Mouse (Mus musculus) CD4-positive helper T cell, adult 2 months (primary cell): Measurements from ENCODE around the gene Gm28036.
"Not testable (repeated sequence)": the region's sequence is repeated elsewhere in the genome, so short reads cannot be mapped to it uniquely, and the experiment has no call there.

Source experiments
- DNase-seq: peaks from one replicate; pipeline ENCODE4 v3.0.0-alpha.2; 2012; ENCODE audit warnings: low read depth, missing footprints, low spot score

The Gm28036 gene

DNA sequence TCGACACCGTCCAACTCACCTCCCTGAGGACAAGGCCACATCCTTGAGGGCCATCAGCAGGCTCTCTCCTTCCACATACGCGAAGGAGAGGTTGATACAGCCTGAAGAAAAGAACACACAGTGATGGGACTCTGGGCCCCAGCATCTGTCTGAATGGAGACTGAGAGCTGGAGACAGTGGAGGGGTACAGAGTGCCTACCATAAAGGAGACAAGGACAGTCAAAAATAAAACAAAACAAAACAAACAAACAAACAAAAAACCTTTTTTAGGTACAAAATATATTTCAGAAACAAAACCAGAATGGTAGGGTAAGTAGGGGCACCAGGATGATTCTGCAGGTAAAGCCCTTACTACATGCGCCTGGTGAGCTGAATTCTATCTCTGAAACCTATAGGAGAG lies at the start of gene Gm28036:
Gene Gm28036, minus strand, starts transcription at position 101 of the 400 bp plus-strand sequence.
- no peak for DNase-seq

DNA sequence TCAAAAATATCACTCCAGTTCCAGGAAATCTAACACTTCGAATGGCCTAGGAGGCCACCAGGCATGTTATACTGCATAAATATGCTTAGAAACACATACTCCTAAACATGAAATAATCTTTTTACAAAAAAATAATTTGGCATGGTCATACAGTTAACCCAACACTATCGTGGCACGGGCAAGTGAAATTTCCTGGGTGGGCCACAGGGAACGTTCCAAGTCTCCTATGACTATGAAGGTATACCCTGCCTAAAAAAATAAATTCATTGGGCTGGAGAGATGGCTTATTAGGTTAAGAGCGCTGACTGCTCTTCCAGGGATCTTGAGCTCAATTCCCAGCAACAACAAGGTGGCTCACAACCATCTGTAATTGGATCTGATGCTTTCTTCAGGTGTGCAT lies 39.7 kb upstream of the Gm28036 start:
- no peak for DNase-seq

DNA sequence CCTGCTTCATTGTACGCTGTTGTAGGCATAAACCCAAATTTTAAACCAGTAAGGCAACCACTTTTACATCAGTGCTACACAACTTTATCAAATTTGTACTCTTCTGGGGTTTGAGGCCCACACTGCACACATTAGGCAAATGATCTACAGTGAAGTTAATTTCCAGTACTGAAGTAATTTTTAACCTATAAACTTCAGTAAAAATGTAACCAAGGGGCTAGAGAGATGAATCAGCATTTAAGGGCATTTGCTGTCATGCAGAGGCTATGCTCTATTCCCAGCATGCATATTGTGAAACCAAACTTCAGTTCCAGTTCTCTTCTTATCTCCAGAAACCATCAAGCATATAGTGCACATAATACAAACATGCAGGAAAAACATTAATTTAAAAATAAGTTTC lies 38.6 kb upstream of the Gm28036 start:
- no peak for DNase-seq

DNA sequence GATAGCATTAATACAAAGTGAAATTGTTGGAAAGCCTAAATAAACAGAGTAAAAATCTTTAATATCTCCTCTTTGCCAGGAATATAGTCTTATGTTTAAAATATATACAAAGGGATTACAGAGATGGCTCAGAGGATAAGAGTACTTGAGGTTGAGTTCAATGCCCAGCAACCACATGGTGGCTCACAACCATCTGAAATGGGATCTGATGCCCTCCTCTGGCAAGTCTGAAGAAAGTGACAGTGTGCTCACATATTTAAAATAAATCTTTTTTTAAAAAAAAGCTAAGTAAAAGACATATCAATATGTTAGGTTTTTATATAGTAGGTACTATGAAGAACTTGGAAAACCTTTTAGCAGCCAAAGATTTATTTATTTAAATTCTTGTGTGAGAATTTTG lies 24.6 kb upstream of the Gm28036 start:
- no peak for DNase-seq

DNA sequence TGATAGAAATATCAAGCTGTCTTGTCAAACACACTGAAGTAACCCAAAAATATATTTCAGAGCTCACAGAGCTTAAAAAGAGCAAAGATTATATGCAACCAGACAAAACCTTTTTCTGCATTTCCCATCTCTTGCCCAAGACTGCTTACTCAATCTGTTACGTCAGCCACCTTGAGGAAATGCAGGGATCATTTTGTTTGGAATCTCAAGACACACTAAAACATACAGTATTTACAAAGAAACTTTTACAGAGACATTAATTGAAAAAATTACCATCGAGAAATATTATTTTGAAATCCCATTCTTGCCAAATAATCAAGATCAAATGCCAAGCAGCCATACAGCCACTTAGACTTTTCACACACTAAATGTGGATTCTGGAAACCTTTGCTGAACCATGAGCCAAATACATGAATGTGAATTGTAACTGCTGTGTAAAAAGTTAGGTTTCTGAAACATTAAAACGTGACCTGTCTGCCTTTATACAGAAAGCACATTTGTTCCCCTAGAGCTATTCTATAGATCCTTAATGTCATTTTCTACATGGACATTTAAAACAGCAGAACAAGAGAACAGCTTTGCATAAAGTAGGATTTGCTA lies 20.5 kb upstream of the Gm28036 start:
- DNase-seq: no peak

DNA sequence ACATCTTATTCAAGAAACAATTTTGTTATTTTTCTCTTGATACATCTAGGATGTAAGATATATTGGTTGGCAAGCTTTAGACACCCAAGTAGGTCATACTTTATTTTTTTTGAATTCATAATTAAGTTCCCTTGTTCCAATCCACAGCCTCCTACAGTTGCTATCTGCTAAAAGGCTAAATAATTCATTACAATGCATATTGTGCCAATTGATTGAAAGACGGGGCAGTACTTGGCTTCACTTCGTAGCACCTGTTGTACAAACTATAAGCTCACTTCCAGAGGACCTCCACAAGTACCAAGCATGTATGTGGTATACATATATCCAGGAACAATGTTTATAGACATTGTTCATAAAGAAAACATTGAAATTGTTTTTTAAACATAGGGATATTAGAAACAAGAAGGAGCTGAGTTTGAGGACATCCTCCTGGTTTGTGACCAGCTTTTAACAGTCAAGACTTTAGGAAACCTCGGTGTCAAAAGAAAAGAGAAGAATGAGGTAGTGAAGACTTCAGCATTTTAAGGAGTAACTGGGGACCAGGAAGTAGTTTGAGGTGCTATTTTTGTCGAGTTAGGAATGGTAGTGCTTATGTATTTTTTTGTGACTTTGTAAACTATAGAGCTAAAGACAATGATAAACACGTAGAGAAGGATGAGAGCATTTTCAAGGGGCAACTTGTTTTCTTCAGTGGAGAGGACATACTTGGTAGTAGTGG lies 19.5 kb upstream of the Gm28036 start:
- DNase-seq: no peak

DNA sequence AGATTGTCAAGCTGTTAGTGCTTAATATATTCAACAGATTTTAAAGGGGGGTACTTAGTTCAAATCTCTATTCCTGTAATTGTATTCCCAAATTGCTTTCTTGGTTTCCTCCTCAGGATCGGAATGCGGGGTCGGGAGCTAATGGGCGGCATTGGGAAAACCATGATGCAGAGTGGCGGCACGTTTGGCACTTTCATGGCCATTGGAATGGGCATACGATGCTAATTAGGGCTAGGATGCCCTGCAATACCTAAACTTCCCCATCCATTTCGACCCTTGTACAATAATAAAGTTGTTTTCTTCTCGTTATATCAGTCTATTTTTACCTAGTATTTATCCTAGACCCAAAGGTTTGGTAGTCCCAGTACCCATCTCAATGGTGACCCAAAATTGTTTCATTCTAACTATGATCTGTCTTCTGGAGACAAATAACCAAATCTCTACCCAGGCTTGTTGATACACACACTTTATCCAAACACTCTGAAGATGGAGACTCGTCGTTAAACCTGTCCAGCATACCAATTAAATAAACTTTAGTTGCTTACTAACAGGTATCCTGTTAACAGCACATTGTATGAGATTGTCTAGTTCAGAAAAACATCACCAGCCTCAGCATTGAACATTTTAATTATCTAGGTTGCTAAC lies 18.7 kb upstream of the Gm28036 start:
- no peak for DNase-seq

DNA sequence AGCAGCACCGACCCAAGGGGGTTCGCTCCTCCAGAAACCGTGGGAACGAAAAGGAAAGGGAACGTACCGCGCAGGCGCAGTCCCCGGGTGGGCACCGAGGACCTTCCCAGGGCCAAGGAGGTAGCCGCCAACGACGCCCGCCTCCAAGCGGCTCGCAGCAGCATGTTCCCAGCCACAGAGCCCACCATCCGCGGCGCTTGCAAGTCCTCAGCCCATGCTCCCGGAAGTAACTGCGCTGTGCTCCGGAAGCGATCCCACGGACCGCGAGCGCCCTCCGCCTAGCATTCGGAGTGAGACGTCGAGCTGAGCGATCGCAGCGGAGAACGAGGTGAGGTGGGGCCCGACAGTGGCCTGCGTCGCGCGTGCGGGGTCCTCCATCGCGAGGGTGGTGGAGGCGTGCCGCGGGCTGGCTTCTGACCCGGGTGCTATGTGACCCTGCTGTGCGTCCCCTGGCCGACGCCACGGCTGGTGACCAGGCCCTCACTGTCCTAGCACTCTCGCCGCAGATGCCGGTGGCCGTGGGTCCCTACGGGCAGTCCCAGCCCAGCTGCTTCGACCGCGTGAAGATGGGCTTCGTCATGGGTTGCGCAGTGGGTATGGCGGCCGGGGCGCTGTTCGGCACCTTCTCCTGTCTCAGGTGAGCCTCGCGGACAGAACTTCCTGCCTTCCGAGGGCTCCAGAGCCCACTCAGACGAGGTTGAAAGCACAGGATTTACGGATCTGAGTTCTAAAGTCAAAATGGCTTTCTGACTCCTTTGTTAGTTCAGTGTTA lies 17.2 kb upstream of the Gm28036 start, which contains the start of the genes Romo1 and Nfs1:
Gene Romo1, plus strand, starts transcription at position 87 of the 772 bp plus-strand sequence.
Gene Nfs1, minus strand, starts transcription at position 234 of the 772 bp plus-strand sequence.
- peak; percentile 94 for DNase-seq

DNA sequence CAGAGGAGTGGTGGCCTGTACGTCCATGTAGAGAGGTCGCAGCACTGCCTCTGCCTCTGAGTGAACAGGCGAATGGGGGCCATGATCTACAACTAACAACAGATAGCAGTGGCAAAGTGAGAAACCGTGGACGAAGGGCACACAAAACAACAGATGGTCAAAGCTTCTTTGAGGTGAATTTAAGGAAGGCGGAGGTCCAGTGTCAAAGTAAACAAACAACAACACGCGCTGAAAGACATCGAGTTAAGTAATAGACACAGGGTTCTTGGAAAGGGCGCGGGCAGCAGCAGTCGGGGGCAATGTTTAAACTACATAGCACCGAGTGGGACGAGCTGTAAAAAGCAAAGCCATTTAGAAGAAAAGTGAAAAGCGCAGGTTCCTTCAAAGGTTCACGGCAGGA lies 16.5 kb upstream of the Gm28036 start:
- DNase-seq: no peak

DNA sequence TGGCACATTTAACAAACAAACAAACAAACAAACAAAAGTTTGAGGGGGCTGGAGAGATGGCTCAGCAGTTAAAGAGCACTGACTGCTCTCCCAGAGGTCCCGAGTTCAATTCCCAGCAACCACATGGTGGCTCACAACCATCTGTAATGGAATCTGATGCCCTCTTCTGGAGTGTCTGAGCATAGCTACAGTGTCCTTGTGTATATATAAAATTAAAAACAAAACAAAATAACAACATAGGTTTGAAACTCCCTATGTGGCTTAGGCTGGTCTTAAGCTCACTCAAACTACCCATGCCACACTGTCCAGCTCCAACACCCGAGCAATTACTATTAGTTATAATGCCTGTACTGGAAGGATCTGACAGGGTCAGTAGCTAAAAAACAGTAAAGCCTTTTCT lies 15.9 kb upstream of the Gm28036 start:
- DNase-seq: no peak

DNA sequence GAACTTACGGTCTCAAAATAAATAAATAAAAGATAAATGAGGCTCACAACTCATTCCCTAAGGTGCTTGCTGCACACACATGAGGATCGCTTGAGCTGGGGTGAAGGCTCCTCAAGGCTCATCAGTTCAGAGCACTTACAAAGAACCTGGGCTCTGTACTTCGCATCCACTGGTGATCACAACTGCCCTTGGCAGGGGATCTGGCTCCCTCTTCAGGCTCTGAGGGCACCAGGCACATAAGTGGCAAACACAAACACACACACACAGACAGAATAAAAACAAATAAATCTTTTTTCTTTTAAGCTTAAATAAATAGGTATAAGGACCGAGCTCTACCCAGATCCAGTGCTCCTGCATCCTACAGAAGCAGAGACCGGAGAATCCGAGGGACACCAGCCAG lies 8.8 kb upstream of the Gm28036 start:
- no peak for DNase-seq

DNA sequence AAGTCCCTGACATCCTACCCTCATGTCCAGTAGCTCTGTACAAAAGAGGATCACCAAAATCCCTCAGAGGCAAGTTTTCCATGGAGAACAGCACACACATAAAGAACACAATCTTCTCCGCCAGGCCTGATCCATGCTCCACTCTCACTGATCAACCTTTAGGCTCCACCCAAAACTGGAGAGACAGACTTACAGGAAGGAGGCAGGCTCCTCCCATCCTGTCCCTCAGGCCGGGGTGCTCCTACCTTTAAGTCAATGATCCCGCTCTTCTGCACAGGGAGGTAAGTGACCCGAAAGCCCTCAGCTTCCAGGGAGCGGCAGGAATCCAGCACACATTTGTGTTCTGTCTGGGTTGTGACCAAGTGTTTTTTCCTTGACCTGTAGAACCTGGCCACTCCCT lies 7.3 kb upstream of the Gm28036 start:
- no peak for DNase-seq

DNA sequence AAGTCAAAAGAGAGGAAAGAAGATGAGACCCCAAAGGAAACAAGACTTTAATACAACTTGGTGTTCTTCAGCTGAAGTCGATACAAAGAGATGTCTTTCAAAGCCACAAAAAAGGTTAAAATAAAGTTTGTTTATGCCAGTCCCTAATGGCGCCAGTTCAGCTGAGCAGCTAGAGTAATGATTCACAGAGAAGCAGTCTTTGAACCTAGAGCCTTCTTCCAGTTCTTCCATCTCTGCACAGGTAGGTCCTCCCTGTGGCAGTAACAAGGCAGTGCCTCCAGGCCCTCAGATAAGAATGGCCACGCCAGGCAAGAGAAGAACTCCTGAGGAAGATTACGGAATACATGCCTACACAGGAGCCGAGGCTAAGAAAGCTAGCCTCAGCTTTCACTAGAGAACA lies 3.2 kb downstream of the Gm28036 start:
- DNase-seq: no peak

DNA sequence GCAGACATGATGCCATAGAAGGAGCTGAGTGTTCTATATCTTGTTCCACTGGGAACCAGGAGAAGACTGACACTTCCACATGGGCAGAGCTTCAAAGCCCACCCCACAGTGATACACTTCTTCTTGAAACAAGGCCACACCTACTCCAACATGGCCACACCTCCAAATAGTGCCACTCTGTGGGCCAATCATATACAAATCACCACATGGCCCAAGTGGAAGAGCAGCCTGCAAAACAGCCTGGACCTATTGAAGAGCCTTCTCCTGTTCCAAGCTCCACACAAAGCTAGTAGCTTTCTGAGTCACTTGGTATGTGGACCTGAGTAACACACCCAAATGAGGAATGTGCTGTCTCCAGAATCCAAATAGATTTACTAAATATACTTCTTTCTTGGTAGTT lies 7.3 kb downstream of the Gm28036 start:
- DNase-seq: no peak

DNA sequence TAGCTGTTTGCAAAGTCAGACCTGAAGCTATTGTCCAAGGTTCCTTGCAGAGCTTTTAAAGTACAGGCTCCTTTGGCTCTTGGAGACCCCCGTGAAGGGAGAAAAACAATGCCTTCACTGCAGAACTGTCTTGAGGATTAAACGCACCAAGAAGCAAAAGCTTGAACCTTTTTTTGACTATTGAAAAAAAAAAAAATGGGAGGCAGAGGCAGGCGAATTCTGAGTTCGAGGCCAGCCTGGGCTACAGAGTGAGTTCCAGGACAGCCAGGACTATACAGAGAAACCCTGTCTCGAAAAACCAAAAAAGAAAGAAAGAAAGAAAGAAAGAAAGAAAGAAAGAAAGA lies 14.8 kb downstream of the Gm28036 start:
- not testable (repeated sequence) for DNase-seq

DNA sequence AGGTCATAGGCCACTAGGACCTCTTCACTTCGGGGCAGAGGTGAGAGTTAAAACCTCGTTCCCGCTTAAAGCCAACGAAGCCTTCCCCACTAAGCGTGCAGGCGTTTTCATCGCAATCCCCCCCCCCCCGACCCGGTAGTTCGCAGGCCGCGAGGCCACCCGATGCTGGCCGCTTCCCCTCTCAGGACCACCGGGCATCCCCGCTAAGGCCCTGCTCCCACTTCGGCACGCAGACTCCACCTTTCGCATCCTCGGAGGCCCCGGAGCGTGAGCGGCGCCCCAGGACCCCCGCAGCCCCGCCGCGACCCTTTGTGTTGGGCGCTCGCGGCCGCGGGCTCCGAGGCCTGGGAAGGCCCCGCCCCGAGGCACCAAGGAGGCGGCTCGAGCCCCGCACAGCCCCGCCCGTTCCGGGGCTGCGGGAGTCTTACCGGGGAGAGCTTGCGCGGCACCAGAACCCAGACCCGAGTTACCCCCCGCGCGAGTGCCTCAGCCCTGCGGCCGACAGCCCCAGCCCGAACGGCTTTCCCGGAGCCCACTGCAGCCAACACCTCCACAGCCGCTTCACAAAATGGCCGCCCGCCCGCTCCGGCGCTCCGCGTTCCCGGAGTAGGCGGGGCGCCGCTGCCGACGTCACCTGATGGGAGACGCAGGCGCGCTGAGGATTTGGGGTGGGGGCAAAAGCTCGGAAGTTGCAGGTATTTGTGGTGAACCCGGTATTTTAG lies 15.4 kb downstream of the Gm28036 start, which contains the start of the genes Cpne1 and Rbm12:
Gene Cpne1, minus strand, starts transcription at position 608 of the 722 bp plus-strand sequence.
Gene Rbm12, minus strand, starts transcription at position 621 of the 722 bp plus-strand sequence.
- peak; percentile 95 for DNase-seq

DNA sequence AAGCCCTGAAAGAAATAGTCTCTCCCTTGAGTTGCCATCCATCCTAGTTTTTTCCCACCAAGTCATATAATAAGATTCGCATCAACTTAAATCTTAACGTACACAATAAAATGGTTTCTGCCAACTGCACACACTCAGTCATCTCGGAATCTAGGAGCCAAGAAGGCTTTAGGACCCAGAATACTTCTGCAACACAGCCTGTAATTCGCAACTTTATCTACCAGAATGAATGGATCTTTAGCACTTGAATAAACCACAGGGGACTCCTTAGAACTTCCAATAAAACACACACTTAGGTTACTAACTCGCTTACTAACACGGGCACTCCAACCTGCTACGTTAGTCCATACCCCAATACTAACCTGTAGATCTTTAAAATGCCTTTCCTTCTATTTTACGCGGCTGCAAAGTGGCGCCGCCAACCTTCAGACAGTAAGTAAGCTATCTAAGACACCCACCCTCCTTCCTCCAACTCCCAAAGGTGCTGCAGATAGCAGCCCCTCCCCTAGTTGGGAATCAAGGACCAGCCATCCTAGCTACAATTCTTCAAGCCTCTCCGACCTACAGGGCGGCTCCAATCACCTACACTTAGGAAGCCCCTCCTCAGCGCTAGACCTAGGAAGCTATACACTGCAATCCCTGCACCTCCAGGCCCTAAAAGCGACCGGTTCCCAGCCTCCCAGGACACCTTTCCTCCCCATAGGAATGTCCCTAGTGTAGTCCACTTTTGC lies 16.1 kb downstream of the Gm28036 start:
- DNase-seq: peak; percentile 42

DNA sequence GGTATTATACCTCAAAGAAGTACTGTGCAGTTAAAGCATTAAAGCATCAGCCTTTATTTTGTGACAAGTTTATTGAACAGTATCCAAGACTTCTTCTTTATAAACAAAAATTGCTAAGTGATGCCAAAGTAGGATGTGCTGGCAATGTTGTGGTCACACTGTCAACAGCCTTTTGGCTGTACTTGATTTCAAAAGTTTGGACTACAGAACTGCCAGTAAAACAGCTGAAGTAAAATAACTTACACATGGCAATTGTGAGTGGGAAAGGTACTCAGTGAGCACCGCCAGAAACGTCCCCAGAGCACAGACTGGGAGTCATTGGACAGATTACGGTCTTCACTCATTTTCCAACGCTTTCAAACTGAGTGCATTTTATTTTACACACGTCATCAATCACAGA lies 35.0 kb downstream of the Gm28036 start:
- DNase-seq: no peak

DNA sequence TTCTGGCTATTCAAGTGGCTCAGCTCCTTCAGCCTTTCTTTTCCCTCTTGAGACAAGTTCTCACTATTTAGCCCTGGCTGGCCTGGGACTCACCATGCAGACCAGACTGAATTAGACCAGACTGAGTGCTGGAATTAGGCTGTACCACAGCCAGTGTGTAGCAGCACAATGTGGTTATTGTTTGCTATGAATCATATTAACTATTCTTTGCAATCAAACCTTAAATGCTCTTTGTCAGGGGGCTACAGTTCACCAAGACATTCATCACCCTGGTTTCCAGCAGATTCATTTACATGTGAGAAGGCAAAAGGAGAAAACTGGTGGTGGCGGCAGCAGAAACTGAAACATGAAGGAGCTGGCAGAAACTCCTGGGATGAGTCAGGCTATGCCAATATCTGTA lies 37.1 kb downstream of the Gm28036 start:
- DNase-seq: no peak

DNA sequence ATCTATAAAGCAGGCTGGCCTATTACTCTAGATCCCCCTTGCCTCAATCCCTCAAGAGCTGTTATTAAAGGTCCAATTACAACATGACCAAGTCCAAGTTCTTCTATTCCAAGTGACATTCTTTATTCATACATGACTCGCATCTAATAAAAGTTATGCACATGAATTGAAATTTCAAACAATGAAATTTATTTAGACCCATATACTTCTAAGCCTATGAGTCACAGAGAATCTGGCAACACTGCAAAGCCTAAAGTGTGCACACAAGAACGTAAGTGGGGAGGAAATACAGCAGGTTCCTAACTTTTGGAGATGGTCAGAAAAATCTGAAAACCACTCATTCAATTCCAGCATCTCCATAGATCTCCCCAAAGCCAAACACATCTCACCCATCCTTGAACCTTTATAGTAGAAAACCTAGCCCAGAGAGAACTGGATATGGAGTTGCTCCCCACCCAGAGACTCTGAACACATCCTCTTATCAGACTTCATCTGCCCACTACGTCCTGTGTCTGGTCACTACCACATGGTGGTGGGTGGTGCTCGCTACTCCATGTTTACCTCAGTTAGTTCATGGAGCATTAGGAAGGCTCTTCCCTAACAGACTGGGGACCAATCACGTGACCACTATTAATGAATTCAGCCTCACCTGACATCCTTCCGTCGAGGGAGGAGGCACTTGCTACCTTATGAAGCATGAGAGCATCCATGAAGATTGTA lies 39.3 kb downstream of the Gm28036 start:
- no peak for DNase-seq
